Mouse (Mus musculus) layer of hippocampus, adult 6 months (tissue): ENCODE data around the gene Vmn1r173. TPM values are rescaled to one million over a fixed set of nuclear protein-coding genes. Genes with fewer than 3 reads are reported as not detected.

Experiments
- long read RNA-seq, 2 experiments: library from polyadenylated mRNA; unstranded; transcript quantifications; one replicate each; pipeline ENCODE4 v2.0.0; 2019 to 2020
- polyA plus RNA-seq: library from polyadenylated mRNA; unstranded; fragments of <200 nt; fragmentation: Nextera tagmentation; gene quantifications from 2 replicates; pipeline ENCODE4 v1.2.3, GENCODE M21; 2021

Gene Vmn1r173
- polyA plus RNA-seq = not detected in 2 replicates
- long read RNA-seq, experiment 1 = 0 reads
- long read RNA-seq, experiment 2 = 0 reads

DNA sequence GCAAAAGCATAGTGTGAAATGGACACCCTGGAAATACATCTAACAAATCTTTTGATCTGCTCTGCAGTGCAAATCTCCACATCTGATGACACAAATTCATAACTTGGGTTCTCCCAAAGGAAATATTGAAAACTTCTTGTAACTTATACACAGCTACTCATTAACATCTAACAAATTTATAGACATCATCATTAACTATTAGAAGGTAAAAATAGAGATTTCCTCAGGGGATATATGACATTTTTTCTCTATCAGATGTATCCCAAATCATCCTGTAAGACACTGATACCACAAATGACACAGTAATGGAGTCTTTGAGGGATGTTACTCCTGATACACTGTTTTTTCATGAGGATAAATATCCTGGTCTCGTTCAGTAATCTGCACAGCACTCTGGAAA, at the start of gene Vmn1r173:
Vmn1r173 (plus strand) TSS at position 301 of the 400 bp plus-strand sequence.

GRCm38 (mm10) chr7:23658016-23658415, 42.5 kb upstream of the Vmn1r173 start, which contains the start of gene Vmn1r172:
Gene Vmn1r172, plus strand, starts transcription at chr7:23658316.

DNA sequence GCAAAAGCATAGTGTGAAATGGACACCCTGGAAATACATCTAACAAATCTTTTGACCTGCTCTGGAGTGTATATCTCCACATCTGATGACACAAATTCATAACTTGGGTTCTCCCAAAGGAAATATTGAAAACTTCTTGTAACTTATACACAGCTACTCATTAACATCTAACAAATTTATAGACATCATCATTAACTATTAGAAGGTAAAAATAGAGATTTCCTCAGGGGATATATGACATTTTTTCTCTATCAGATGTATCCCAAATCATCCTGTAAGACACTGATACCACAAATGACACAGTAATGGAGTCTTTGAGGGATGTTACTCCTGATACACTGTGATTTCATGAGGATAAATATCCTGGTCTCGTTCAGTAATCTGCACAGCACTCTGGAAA, 51.5 kb downstream of the Vmn1r173 start, which contains the start of gene Vmn1r174:
Vmn1r174 (plus strand) TSS at position 301 of the 400 bp plus-strand sequence.

Other genes with a start within 250 kb of the Vmn1r173 start
- not detected in 2 replicates for gene Vmn1r167, start 193.5 kb upstream of the Vmn1r173 start, polyA plus RNA-seq
- 0.04 TPM in 1 of 2 replicates, not detected in the other for gene Vmn1r168, start 161.0 kb upstream of the Vmn1r173 start, polyA plus RNA-seq
- gene Vmn1r169, start 125.2 kb upstream of the Vmn1r173 start, polyA plus RNA-seq = not detected in 2 replicates
- not detected in 2 replicates for gene Vmn1r170, start 94.5 kb upstream of the Vmn1r173 start, polyA plus RNA-seq
- not detected in 2 replicates for gene Vmn1r171, start 70.0 kb upstream of the Vmn1r173 start, polyA plus RNA-seq
- gene Vmn1r172, start 42.4 kb upstream of the Vmn1r173 start, polyA plus RNA-seq = not detected in 2 replicates
- gene Vmn1r174, start 51.6 kb downstream of the Vmn1r173 start, polyA plus RNA-seq = not detected in 2 replicates
- not detected in 2 replicates for gene Vmn1r175, start 109.9 kb downstream of the Vmn1r173 start, polyA plus RNA-seq
- gene Vmn1r176, start 136.7 kb downstream of the Vmn1r173 start, polyA plus RNA-seq = not detected in 2 replicates
- gene Vmn1r177, start 165.7 kb downstream of the Vmn1r173 start, polyA plus RNA-seq = not detected in 2 replicates
- not detected in 2 replicates for gene Vmn1r178, start 191.3 kb downstream of the Vmn1r173 start, polyA plus RNA-seq
- not detected in 2 replicates for gene Vmn1r179, start 226.3 kb downstream of the Vmn1r173 start, polyA plus RNA-seq
- gene Vmn1r180, start 249.9 kb downstream of the Vmn1r173 start, polyA plus RNA-seq = not detected in 2 replicates